Mouse (Mus musculus): Measurements from ENCODE around the gene Asgr1.

DNA sequence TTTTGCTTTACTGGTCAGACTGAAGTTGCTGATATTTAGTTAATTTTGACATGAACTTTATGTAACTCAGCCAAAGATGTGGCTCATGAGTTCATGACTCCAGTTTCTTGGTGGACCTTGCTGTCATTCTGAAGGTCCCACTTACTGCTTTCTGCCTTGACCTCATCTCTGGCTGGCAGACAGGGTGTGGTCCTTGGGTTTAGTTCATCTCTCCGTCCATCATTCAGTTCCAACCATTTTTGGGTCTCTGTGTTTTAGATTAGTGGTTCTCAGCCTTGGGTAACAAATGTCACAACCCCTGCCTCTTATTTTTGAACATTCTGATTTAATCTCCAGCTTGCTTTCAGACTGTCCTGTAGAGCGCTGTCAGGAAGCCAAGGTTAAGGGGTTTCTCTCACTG lies 45.9 kb downstream of the Asgr1 start:
- TF ChIP-seq CTCF (IDR thresholded peaks at IDR 0.05; ENCODE audit: borderline replicate concordance, insufficient read depth, low read length), result no peak
- TF ChIP-seq POLR2A (IDR thresholded peaks at IDR 0.05; ENCODE audit: low read depth, low read length), result no peak

Measured in embryonic fibroblast, embryonic 13.5 days (primary cell).